Comparison of ENCODE assay signal across 8 mouse cellular contexts in genomic region chr3:121967681-121968476, GRCm38 (mm10). TPM values are rescaled to one million over a fixed set of nuclear protein-coding genes. Genes with fewer than 3 reads are reported as not detected.
DNase-seq lines count a peak whose midpoint lies in the region; ATAC-seq and TF ChIP-seq lines count a peak whose summit lies in the region.

No protein-coding gene starts in this region.

- H3K9me3 ChIP-seq in forebrain, postnatal 0 days (ENCODE audit: low read length), result no peaks in the 10 kb centered on the region
- no peaks in the 10 kb centered on the region for H3K9me3 ChIP-seq in lung, embryonic 15.5 days

- H3K4me2 ChIP-seq in forebrain, postnatal 0 days (ENCODE audit: low read depth), result peak overlapping the region; percentile 80
- peak overlapping the region; percentile 79 for H3K4me2 ChIP-seq in lung, embryonic 15.5 days

- TF ChIP-seq CTCF in cerebellum, adult 2 months (IDR thresholded peaks at IDR 0.05; ENCODE audit: borderline replicate concordance, insufficient read depth, low read depth, low read length), result no peak
- TF ChIP-seq CTCF in forebrain, postnatal 0 days (IDR thresholded peaks at IDR 0.05; ENCODE audit: low read depth), result no peak
- TF ChIP-seq CTCF in thymus, adult 2 months (IDR thresholded peaks at IDR 0.05; ENCODE audit: borderline replicate concordance, control insufficient read depth, extremely low read depth, insufficient read depth, low read length, poor library complexity), result no peak

- peak overlapping the region; percentile 53 for H3K9ac ChIP-seq in forebrain, postnatal 0 days
- peak overlapping the region; percentile 63 for H3K9ac ChIP-seq in lung, embryonic 15.5 days

- TF ChIP-seq POLR2A in cerebellum, adult 2 months (IDR thresholded peaks at IDR 0.05; ENCODE audit: borderline replicate concordance, insufficient read depth, low read length), result no peak
- 0 out of 2 replicates have a peak, but pooled peaks have one; percentile 47 for TF ChIP-seq POLR2A in thymus, adult 2 months (IDR thresholded peaks at IDR 0.05; ENCODE audit: control insufficient read depth, extremely low read depth, insufficient read depth, low read length, poor library complexity)

- H3K4me3 ChIP-seq in cerebellum, adult 2 months (replicated peaks; ENCODE audit: insufficient read depth, low read depth, low read length), result peak overlapping the region; percentile 79
- H3K4me3 ChIP-seq in forebrain, postnatal 0 days (ENCODE audit: low read depth, low read length), result peak overlapping the region; percentile 51
- peak overlapping the region; percentile 63 for H3K4me3 ChIP-seq in lung, embryonic 15.5 days
- peak overlapping the region; percentile 57 for H3K4me3 ChIP-seq in thymus, adult 2 months (ENCODE audit: control insufficient read depth, insufficient read depth, low read length)

- intact Hi-C loops in heart, postnatal 36 days (cut with DNase I), result loop anchor here (1.0 to 5.0 kb wide), 3 partner anchors 79 to 154 kb away; no protein-coding TSS in a partner anchor

- H3K36me3 ChIP-seq in forebrain, postnatal 0 days (ENCODE audit: insufficient read depth), result no peaks in the 10 kb centered on the region
- H3K36me3 ChIP-seq in lung, embryonic 15.5 days, result no peaks in the 10 kb centered on the region
- no peaks in the 10 kb centered on the region for H3K36me3 ChIP-seq in thymus, adult 2 months (ENCODE audit: control insufficient read depth, insufficient read depth, low read length)

- 3% methylated on average over 33 of the region's 33 CpGs for WGBS in cerebellum, adult 2 months
- WGBS in forebrain, postnatal 0 days, result 1% methylated on average over 33 of the region's 33 CpGs
- under 1% methylated on average over 33 of the region's 33 CpGs for WGBS in lung, embryonic 15.5 days
- 7% methylated on average over 33 of the region's 33 CpGs for WGBS in thymus, adult 2 months

- no peaks in the 10 kb centered on the region for H3K4me1 ChIP-seq in cerebellum, adult 2 months (ENCODE audit: control insufficient read depth, insufficient read depth, low read length)
- H3K4me1 ChIP-seq in forebrain, postnatal 0 days (ENCODE audit: insufficient read depth), result 0 out of 2 replicates have a peak, but pooled peaks cover 5% of the 10 kb centered on the region
- peaks cover 12% of the 10 kb centered on the region for H3K4me1 ChIP-seq in lung, embryonic 15.5 days
- 0 out of 2 replicates have a peak, but pooled peaks cover 2% of the 10 kb centered on the region for H3K4me1 ChIP-seq in thymus, adult 2 months (replicated peaks; ENCODE audit: control insufficient read depth, insufficient read depth, low read length)

- peak; percentile 77 for DNase-seq in MEL-GATA-1-ER (ENCODE audit: extremely low read depth, low read depth)
- peak; percentile 68 to 73 for DNase-seq in cerebellum, adult 2 months
- DNase-seq in forebrain, postnatal 0 days, result peak; percentile 62
- peak; percentile 90 for DNase-seq in heart, postnatal 36 days
- peak; percentile 37 to 58 for DNase-seq in layer of hippocampus, adult 8-10 months (ENCODE audit: low spot score in 2 of 2)
- peak; percentile 90 for DNase-seq in ovary, adult 18-20 months (ENCODE audit: low spot score)
- DNase-seq in thymus, adult 2 months, result peak; percentile 83

- H3K27ac ChIP-seq in cerebellum, adult 2 months (ENCODE audit: insufficient read depth, low read length), result no peak overlapping the region
- H3K27ac ChIP-seq in forebrain, postnatal 0 days (ENCODE audit: low read depth, low read length), result peak overlapping the region; percentile 35; the same call in 1 of the 2 replicates
- 0 out of 2 replicates have a peak overlapping the region, but pooled peaks have one; percentile 23 for H3K27ac ChIP-seq in lung, embryonic 15.5 days
- H3K27ac ChIP-seq in thymus, adult 2 months (ENCODE audit: control insufficient read depth, insufficient read depth, low read length), result no peak overlapping the region

- peak; percentile 92 for ATAC-seq in forebrain, postnatal 0 days
- ATAC-seq in lung, embryonic 15.5 days (ENCODE audit: borderline replicate concordance, extremely low read depth, low FRiP score, low TSS enrichment), result peak; percentile 100

- H3K27me3 ChIP-seq in cerebellum, adult 2 months (ENCODE audit: control insufficient read depth, insufficient read depth, low read length), result no peaks in the 10 kb centered on the region
- H3K27me3 ChIP-seq in forebrain, postnatal 0 days (ENCODE audit: insufficient read depth, low read length), result no peaks in the 10 kb centered on the region
- no peaks in the 10 kb centered on the region for H3K27me3 ChIP-seq in lung, embryonic 15.5 days
- H3K27me3 ChIP-seq in thymus, adult 2 months (ENCODE audit: control insufficient read depth, insufficient read depth, low read length), result no peaks in the 10 kb centered on the region

RNA-seq across cellular contexts. Expression of gene Arhgap29, which starts 15.5 kb away (rescaled TPM):
- 9.1 and 10.8 TPM in 2 replicates for polyA plus RNA-seq in cerebellum, adult 2 months (2012; rRNA removed)
- total RNA-seq in forebrain, postnatal 0 days (2014; rRNA removed), result 35.9 and 46.9 TPM in 2 replicates
- polyA plus RNA-seq in forebrain, postnatal 0 days (2015; fragmentation: Nextera tagmentation; extraction: Ambion mirVana), result 12.8 and 14.6 TPM in 2 replicates
- 10 to 100 TPM; 53.9 to 54.3 TPM for total RNA-seq in heart, postnatal 36 days (2021)
- total RNA-seq in layer of hippocampus, adult 8-10 months (2022), result 10 to 100 TPM; 16.4 to 20.7 (median 18.2) TPM
- polyA plus RNA-seq in lung, embryonic 15.5 days (2015; fragmentation: Nextera tagmentation; extraction: Ambion mirVana), result 55.9 and 59.5 TPM in 2 replicates
- polyA plus RNA-seq in thymus, adult 2 months (2012; rRNA removed), result 3.8 and 6.3 TPM in 2 replicates

Comparison
In these comparisons a context has a peak if more than half of its experiments do, and no peak if none do; other contexts are left out.
1. H3K27ac ChIP-seq: peak in forebrain, postnatal 0 days (single experiment) and lung, embryonic 15.5 days (single experiment); none in cerebellum, adult 2 months (single experiment) and thymus, adult 2 months (single experiment).
2. Peak in every context shown above with its lines, with median percentiles within 50 percentile points of each other: DNase-seq and H3K4me3 ChIP-seq.